Mouse (Mus musculus) stomach, postnatal 0 days (tissue): Measurements from ENCODE around the gene H2al1m. TPM values are rescaled to one million over a fixed set of nuclear protein-coding genes. Genes with fewer than 3 reads are reported as not detected.

Source experiments
- ATAC-seq: fragments of 200-750 bp; cut with Nextera tagmentation; 2 replicates; pipeline ENCODE4 v1.8.0; 2017; ENCODE audit not compliant: low FRiP score, low TSS enrichment
- DNase-seq: peaks from one replicate; pipeline ENCODE4 v3.0.0-alpha.2; 2016; ENCODE audit warnings: low spot score
- H3K27ac ChIP-seq: fragments of 300-500 bp; sonication (generic); replicated peaks from 2 replicates; pipeline ENCODE4 v1.5.1; 2014; ENCODE audit warnings: mild to moderate bottlenecking, control low read depth
- H3K27me3 ChIP-seq: fragments of 300-500 bp; sonication (generic); 2 replicates; pipeline ENCODE4 v1.6.1; 2014; ENCODE audit warnings: low read length; ENCODE audit not compliant: control insufficient read depth, insufficient read depth
- H3K36me3 ChIP-seq: fragments of 300-500 bp; sonication (generic); 2 replicates; pipeline ENCODE4 v1.6.1; 2014; ENCODE audit warnings: low read length, mixed read lengths; ENCODE audit not compliant: control insufficient read depth, insufficient read depth
- H3K4me1 ChIP-seq: fragments of 300-500 bp; sonication (generic); replicated peaks from 2 replicates; pipeline ENCODE4 v1.6.1; 2014; ENCODE audit warnings: antibody characterized with exemption; ENCODE audit not compliant: control insufficient read depth, insufficient read depth
- H3K4me2 ChIP-seq: fragments of 300-500 bp; sonication (generic); replicated peaks from 2 replicates; pipeline ENCODE4 v1.6.1; 2014; ENCODE audit warnings: low read depth, mild to moderate bottlenecking, control low read depth, moderate library complexity
- H3K4me3 ChIP-seq: fragments of 300-500 bp; sonication (generic); 2 replicates; pipeline ENCODE4 v1.5.1; 2014; ENCODE audit warnings: low read depth, low read length, control low read depth
- H3K9ac ChIP-seq: fragments of 300-500 bp; sonication (generic); 2 replicates; pipeline ENCODE4 v1.6.1; 2014; ENCODE audit warnings: mild to moderate bottlenecking, low read length, control low read depth, mixed read lengths
- H3K9me3 ChIP-seq: fragments of 300-500 bp; sonication (generic); 2 replicates; pipeline ENCODE4 v1.6.1; 2016; ENCODE audit warnings: low read length; ENCODE audit not compliant: control insufficient read depth
- CTCF ChIP-seq: IDR thresholded peaks from 2 replicates; pipeline ENCODE4 v1.5.1; 2016; ENCODE audit warnings: antibody characterized with exemption, low read depth, mild to moderate bottlenecking, moderate library complexity
- EP300 ChIP-seq: optimal IDR thresholded peaks from 2 replicates; pipeline ENCODE3; 2016; ENCODE audit warnings: antibody characterized with exemption
- WGBS: fragments of 180-500 bp; shearing (Covaris S2); extraction: QIAGEN DNeasy Blood & Tissue Kit; methylation state at CpG from one replicate; pipeline ENCODE4 v1.1.7; 2014; 5-methylcytosine and 5-hydroxymethylcytosine counted together
- polyA plus RNA-seq: library from polyadenylated mRNA; unstranded; fragments of >200 nt; fragmentation: Nextera tagmentation; extraction: Ambion mirVana; gene quantifications from 2 replicates; pipeline ENCODE4 v1.2.1, GENCODE M21; 2015

Gene H2al1m
- polyA plus RNA-seq, 1 experiment from 2014 or later = not detected

DNA sequence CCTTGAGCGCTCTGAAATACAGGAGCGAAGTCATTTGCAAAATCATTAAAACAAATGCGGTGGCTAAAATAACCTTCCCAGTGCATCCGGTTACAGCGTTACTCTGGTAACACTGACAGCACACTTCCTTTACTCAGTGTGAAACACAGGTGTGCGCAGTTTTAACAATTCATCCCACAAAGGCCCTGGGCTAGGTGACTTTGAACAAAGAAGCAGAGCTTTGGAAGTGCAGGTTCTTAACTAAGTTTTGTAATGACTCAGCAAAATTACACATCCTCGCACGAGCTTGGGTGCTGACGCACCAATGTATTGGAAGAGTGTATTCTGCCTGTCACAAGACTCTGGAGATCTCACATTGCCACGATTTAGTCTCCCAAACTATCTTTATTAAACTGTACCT, 29.6 kb upstream of the H2al1m start:
- Histone ChIP-seq H3K36me3 (no peaks in the 10 kb centered on the region), H3K27me3 (no peaks in the 10 kb centered on the region), H3K4me2 (no peak overlapping the region), H3K4me3 (no peak overlapping the region), H3K9me3 (no peaks in the 10 kb centered on the region), H3K9ac (no peak overlapping the region), H3K27ac (no peak overlapping the region), H3K4me1 (no peaks in the 10 kb centered on the region)
- WGBS = 74% methylated on average over 10 of the region's 10 CpGs
- no peak for DNase-seq
- TF ChIP-seq EP300 (no peak), CTCF (no peak)
- ATAC-seq = no peak

DNA sequence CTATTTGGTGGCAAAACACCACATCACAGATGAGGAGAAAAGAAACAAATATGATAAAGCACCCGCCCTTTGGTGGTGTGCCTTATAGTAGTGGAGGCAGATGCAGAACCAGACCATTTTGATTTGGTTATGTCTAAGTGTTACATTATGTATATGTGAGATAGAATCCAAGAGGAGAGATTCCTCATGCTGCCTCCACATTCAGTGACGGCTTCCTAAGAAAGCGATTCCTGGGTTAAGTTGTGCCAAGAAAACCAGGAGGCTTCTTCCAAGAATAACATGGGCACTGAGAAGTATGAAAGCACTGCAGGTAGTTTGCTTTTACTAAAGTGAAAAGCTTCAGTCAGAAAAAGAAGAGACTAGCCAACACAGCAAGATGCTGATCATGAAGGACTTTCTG, 28.7 kb upstream of the H2al1m start:
- no peak for DNase-seq
- TF ChIP-seq EP300 = no peak
- Histone ChIP-seq H3K4me2 (no peak overlapping the region), H3K4me3 (no peak overlapping the region), H3K36me3 (no peaks in the 10 kb centered on the region), H3K9ac (no peak overlapping the region), H3K4me1 (no peaks in the 10 kb centered on the region), H3K9me3 (no peaks in the 10 kb centered on the region), H3K27me3 (no peaks in the 10 kb centered on the region), H3K27ac (no peak overlapping the region)
- WGBS = 78% methylated on average over 3 of the region's 3 CpGs
- no peak for ATAC-seq

DNA sequence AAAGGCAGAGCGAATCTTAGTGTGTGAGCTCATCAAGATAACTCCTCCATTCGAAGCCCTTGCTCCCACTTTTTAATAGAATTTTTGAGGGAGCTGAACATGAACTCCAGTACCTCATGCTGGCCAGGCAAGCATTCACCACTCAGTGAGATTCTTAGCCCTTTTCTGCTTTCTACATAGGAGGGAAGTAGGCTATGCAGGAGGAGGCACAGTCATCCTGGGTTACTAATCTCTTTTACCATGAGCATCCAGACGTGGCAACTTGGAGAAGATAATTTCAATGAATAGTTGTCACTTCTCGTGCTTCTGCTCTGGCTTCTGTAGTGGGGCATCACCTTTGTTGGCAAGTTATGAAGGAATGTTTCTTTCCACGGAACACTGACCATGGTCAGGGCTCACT, 26.8 kb upstream of the H2al1m start, which contains the start of gene Gm14862:
Gm14862 (minus strand) TSS at position 134 of the 400 bp plus-strand sequence.
- Histone ChIP-seq H3K4me1 (no peaks in the 10 kb centered on the region), H3K9ac (no peak within 1 kb of the TSS), H3K27ac (no peak within 1 kb of the TSS), H3K4me3 (no peak within 1 kb of the TSS), H3K4me2 (no peak within 1 kb of the TSS), H3K36me3 (no peaks in the 10 kb centered on the region), H3K27me3 (no peaks in the 10 kb centered on the region), H3K9me3 (no peaks in the 10 kb centered on the region)
- DNase-seq (no peak), ATAC-seq (no peak)
- TF ChIP-seq EP300 = no peak
- no peak for TF ChIP-seq CTCF
- WGBS = 77% methylated on average over 5 of the region's 5 CpGs

DNA sequence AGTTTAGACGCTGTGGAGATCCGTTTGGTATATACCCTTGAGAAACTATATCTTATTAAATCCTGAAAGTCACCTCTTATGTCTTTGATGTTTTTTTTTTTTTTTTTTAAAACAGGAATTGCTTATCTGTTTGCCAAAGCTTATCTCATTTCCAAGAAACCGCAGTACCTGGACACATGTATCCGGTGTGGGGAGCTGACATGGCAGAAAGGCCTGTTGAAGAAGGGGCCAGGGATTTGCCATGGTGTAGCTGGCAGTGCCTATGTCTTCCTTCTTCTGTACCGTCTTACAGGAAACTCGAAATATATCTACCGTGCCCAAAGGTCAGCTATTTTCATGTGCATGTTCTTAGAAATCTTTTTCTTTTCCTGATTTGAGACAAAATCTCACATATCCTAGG, 25.7 kb upstream of the H2al1m start:
- 73% methylated on average over 7 of the region's 7 CpGs for WGBS
- H3K4me2 ChIP-seq = no peak overlapping the region
- no peak overlapping the region for H3K9ac ChIP-seq
- H3K4me3 ChIP-seq = no peak overlapping the region
- DNase-seq (no peak), ATAC-seq (no peak)
- H3K27me3 ChIP-seq = no peaks in the 10 kb centered on the region
- no peaks in the 10 kb centered on the region for H3K4me1 ChIP-seq
- TF ChIP-seq EP300 (no peak), CTCF (no peak)
- no peaks in the 10 kb centered on the region for H3K9me3 ChIP-seq
- H3K27ac ChIP-seq = no peak overlapping the region
- H3K36me3 ChIP-seq = no peaks in the 10 kb centered on the region

DNA sequence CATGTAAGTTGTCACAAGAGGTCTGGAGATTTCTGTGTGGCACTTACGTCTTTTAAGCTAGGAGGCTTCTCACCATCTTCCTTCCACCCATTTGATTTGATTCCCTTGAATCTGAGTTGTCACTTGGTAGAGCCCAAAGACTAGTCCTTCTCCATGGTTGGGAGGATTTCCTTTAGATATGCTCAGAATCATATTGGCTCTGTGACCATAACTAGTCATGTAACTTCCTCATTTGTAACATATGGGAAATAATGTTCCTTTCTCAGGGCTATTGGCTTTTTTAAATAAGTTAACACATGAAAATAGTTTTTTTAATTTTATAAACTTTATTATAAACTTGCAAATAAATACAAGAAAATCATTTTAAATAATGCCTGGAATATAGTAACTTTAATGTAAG, 24.3 kb upstream of the H2al1m start:
- no peak overlapping the region for H3K9ac ChIP-seq
- no peak overlapping the region for H3K4me3 ChIP-seq
- H3K4me1 ChIP-seq = no peaks in the 10 kb centered on the region
- DNase-seq (no peak), ATAC-seq (no peak)
- 89% methylated on average over 1 of the region's 1 CpGs for WGBS
- H3K36me3 ChIP-seq = no peaks in the 10 kb centered on the region
- TF ChIP-seq CTCF (no peak), EP300 (no peak)
- no peak overlapping the region for H3K4me2 ChIP-seq
- H3K27me3 ChIP-seq = no peaks in the 10 kb centered on the region
- no peak overlapping the region for H3K27ac ChIP-seq
- no peaks in the 10 kb centered on the region for H3K9me3 ChIP-seq

DNA sequence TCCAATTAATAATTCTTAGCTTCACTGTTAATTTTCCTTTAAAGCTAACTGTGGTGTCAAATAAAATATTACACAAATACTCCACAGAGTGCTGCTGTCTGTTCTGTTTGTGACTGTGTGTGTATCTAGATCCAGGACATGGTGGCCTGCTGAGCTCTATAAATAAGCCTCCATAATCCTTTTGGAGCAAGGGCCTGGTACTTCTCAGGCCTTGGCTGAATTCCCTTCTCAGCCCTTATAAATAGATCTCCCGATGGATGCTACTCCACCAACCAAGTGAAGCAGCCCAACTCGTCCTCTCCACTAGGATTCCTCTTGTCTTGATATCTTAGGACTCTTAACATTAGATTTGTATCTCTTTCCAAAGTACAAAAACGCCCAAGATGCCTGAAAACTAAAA, 12.5 kb upstream of the H2al1m start:
- Histone ChIP-seq H3K9ac (no peak overlapping the region), H3K36me3 (no peaks in the 10 kb centered on the region), H3K27ac (0 out of 2 replicates have a peak overlapping the region, but pooled peaks have one; percentile 13), H3K27me3 (no peaks in the 10 kb centered on the region), H3K9me3 (no peaks in the 10 kb centered on the region), H3K4me1 (no peaks in the 10 kb centered on the region), H3K4me3 (no peak overlapping the region), H3K4me2 (no peak overlapping the region)
- 42% methylated on average over 3 of the region's 3 CpGs for WGBS
- TF ChIP-seq CTCF (no peak), EP300 (no peak)
- no peak for ATAC-seq
- DNase-seq = no peak
